Mouse (Mus musculus) T-cell, adult 2 months (primary cell): ENCODE results near the gene Rhbg.

Experiments used
- DNase-seq: peaks from one replicate; pipeline ENCODE4 v3.0.0; 2022; ENCODE audit warnings: low spot score

The Rhbg gene

GRCm38 (mm10) chr3:88256382-88256781 lies 1.9 kb upstream of the Rhbg start:
- DNase-seq, result no peak

GRCm38 (mm10) chr3:88255950-88256349 lies 1.4 kb upstream of the Rhbg start:
- no peak for DNase-seq

DNA sequence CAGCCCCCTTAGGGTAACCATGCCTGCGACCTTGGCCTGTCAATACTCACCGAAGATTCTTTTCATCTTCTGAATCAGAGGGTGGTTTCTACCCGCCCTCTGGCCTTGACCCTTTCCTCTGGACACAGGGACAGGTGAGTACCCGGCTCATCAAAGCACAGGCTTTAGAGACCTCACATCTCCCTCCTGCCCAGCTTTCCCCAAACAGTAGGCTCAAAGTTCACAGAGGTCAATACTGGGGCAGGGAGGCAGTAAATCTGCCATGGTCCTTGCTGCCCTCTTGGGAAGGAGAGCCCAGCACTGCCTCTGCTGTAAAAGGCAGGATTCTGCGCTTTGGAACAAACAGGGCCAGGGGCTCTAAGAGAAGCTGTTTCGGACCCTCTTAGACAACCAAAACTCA lies 1.8 kb downstream of the Rhbg start:
- no peak for DNase-seq

GRCm38 (mm10) chr3:88248406-88248805 lies 6.1 kb downstream of the Rhbg start:
- no peak for DNase-seq

GRCm38 (mm10) chr3:88247666-88248065 lies 6.8 kb downstream of the Rhbg start:
- no peak for DNase-seq

DNA sequence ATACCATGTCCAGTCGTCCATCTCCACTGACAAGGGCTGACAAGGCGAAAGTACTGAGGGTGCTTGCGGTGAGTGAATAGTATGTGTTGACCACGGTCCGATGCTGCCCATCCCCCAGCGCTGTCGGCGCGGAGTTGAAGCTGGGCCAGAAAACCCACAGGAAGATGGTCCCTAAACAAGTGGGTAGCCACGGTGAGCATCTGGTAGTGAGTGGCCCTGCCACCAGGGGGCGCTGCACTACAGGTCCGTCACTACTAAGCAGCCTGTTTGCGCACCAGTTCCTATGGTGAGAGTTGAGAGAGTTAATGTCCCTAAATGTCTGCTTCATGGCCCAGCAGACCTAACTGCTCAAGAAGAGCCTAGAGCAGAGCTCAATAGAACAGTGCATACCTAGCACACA lies 8.7 kb downstream of the Rhbg start:
- peak; percentile 68 for DNase-seq

- DNase-seq, result peak; percentile 47
Observed at GRCm38 (mm10) chr3:88244071-88244470, 10.4 kb downstream of the Rhbg start.

DNA sequence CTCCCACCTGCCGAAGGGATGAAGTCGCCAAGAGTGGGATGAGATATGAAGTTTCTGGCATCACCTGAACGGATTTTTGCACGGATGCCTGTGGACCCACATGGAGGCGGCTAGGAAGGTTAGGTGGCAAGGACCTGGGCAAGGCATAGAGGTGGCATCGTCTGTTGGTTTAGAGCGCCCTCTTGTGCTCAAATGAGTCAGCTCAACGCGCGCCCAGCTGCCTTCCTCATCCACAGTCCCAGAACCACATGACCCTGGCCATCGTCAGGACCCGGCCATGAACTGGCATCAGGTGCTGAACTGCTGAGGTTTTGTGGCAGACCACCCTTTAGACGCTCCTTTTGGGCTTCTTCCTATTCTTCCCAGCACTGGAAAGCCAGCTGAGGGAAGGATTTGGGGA lies 12.0 kb downstream of the Rhbg start:
- peak; percentile 64 for DNase-seq

- DNase-seq, result no peak
Observed at GRCm38 (mm10) chr3:88241045-88241786, 13.3 kb downstream of the Rhbg start.

- no peak for DNase-seq
Observed at GRCm38 (mm10) chr3:88239446-88239845, 15.1 kb downstream of the Rhbg start.

DNA sequence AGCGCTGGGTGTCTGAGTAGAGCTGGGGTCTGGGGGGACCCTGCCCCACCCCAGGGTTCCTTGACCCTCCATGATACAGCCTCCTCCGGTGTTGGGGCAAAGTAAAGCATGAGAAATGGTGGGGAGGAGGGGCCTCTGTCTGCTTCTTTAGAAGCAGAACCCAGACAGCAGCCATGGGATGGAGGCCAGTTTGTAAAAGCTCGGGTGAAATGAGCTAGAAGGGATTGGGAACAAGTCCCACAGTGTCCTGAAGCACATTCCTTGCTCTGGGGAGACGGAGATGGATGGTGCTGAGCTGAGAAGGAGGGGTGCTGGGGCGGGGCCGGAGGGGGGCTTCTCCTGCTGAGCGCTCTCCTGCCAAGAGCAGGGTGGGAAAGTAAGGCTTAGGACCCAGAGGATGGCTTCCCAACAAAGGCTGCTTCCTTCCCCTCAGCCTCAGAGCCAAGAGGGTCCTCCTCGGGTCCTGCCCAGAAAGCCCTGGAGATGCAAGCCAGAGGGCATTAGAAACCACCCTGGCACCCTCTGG lies 15.6 kb downstream of the Rhbg start:
- DNase-seq, result no peak

DNA sequence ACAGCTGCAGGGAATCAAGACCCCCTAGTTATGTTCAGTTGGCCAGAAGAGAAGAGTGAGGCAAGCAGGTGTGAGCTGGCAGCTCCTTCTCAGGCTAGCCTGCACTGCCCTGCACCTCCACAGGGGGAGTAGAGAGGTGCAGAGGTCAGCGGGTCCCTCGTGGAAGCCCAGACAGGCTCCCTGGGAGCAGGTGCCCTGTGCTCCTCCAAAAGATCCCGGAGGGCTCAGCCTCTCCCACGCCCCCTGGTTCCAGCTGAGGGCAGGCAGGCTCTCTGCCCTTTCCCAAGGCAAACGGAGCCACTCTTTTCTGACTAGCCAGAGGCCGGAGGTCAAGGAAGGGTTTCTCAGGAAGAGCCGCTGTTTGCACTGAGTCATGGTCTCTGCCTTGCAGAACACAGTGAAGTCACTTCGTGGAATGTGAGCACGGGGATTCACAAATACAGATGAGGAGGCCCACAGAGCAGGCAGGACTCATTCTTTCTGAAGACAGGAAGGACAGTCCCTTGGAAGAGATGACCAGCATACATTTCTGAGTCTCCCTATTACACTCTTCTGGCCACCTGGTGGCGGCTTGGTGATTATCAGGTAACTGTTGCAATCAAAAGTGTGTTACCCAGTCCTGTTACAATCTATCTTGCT lies 16.8 kb downstream of the Rhbg start:
- peak; percentile 29 for DNase-seq

GRCm38 (mm10) chr3:88237161-88237555 lies 17.4 kb downstream of the Rhbg start:
- DNase-seq, result no peak

DNA sequence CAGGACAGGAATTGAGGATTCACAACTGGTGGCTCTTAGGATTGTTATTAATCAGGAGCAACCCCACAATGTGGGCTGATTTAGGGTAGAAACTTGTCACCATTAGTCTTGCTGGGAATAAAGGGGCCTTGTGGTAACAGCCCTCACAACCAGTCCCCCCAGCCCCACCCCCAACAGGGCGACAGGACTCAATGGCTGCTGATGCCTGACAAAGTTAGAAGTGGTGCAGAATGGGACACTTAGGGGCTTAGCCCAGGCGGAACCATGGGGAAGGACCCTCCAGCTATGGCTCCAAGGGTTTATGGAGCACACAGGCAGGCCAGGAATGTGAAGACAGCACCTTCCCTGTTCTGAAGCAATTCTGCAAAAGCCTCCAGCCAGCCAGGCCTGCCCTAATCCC lies 18.9 kb downstream of the Rhbg start:
- no peak for DNase-seq

GRCm38 (mm10) chr3:88235216-88235615 lies 19.3 kb downstream of the Rhbg start:
- DNase-seq, result no peak

DNA sequence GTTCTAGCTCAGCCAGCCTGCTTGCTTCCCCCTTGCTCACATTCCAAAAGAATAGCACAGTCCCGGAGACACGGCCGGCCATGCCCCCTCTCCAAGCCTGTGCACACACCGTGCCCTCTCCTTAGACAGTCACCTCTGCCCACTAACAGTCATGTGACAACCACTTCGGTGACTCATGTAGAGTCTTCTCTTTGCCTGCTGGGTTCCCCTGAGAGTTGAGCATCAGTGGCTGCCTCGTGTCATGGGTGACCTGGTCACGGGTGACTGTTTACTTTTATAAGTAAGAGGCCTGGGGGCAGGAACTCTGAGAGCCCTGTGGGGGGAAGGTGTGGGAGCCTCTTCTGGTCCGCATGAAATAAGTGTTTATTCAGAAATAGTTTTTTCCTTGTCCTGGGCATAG lies 20.5 kb downstream of the Rhbg start:
- DNase-seq, result no peak

DNA sequence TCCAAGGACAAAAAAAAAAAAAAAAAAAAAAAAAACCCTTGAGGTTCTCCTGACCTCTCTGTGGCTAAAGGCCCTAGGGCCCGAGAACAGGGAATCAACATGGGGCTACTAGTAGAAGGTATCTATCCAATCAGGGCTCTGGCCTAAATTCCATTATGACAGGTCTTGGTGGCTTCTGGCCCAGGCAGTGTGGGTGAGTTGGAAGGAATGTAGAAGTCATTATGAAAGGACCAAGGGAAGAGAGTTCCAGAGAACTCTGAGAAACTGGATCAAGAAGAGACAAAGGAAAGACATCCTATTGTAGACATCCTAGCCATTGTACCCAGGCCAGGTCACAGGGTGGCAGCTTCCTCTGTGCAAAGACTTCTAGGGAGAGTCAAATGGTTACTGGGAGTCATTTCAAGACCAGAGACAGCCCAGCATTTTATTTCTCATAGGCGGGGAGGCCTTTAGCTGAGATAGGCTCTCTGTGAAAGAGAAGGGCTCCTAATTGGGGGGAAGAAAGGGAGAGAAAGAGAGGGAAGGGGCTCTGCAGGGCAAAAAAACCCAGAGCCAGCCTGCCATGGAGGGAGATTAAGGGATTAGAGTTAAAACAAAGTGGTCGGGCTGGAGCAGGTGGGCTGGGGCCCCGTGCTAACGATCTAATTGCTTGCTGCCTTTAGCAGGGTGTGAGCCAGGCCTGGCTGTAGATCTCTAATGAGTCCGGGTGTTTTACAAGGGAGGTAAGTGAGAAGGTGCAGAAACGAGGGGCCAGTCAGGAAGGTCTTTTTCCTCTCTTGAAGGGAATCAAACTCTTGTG lies 21.5 kb downstream of the Rhbg start:
- no peak for DNase-seq

- DNase-seq, result no peak
Observed at GRCm38 (mm10) chr3:88232301-88232702, 22.2 kb downstream of the Rhbg start.

- no peak for DNase-seq
Observed at GRCm38 (mm10) chr3:88231061-88231641, 23.4 kb downstream of the Rhbg start.

DNA sequence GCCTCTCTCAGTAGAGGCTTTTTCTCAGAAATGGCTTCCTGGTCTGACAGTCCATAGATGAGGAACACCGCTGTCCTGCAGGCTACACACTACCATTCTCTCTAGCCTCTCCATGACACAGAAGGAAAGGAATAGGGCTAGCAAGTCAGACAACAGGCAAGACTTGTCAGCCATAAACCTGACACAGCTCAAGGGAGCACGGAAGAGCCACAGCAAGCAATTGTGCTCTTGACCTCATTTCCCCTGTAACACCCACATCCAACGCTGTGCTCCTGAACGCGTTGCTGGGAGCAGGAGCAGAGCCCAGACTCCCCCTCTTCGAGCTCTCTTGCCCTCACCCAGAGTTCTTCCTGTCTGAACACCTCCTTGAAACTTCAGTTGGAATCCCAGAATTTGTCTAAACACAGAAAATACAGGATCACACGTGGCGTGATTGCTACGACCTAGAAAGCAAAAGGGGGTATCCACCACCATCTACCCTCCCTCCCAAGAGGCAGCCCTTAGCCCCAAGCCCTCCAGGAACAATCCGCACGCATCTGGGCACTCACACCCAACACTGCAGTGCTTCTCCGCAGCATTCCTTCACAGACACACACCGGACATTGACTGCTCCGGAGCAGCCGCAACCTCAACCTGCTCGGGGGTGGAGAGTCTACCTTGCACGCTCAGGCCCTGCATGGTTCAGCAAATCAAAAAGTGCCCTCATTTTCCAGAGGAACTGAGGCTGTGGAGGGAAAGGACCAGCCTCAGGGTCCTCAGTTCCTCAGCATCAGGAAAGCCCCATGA lies 24.1 kb downstream of the Rhbg start:
- no peak for DNase-seq

DNA sequence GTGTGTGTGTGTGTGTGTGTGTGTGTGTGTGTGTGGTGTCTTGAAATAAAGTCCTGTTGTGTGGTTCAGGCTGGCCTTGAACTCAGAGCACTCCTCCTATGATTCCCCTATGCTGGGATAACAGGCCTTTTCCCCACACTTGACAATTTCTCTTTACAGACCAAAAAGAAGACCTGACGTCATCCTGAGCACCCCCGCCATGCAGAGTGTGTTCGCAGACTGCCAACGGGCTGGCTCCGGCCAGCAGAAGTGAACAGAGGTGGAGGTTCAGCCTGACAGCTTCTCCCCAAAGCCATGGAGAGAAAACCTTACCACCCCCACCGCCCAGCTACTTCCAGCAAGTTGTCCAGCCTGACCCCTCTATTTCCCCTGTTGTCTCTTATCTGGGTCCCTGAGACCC lies 25.0 kb downstream of the Rhbg start:
- no peak for DNase-seq

DNA sequence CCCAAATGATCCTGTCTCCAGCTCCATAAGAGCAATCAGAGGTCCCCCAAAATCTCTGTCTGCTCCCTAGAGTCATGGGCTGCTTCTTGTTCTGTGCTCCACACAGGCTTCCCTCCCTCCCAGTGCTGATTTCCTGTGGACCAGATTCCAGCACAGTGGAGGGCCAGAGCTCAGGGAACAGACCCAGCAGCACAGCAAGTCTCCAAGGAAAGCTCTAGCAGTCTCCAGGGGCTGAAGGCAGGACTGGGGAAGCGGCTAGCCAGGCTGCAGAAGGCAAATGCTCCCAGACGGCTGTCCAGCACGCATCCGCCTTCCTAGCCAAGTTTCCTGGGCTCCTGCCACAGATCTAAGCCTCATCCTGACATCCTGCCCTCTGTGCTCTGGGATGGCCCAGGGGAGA lies 25.6 kb downstream of the Rhbg start:
- no peak for DNase-seq
